In genomic region chr7:119849096-119849495, GRCm38 (mm10) we compare ENCODE assay signal across 8 mouse cellular contexts. TPM values are rescaled to one million over a fixed set of nuclear protein-coding genes. Genes with fewer than 3 reads are reported as not detected.
DNase-seq lines count a peak whose midpoint lies in the region; ATAC-seq and TF ChIP-seq lines count a peak whose summit lies in the region.
"Had no signal": no experiment of that assay in that cellular context is flagged by ENCODE, and none has a peak within 500 bp of the region (broad histone marks: within the 10 kb centered on the region; RNA-seq: fewer than 3 reads in every experiment).

No protein-coding gene starts in this region.

- no peaks in the 10 kb centered on the region for H3K27me3 ChIP-seq in MEL (ENCODE audit: control insufficient read depth in 1 of 2, insufficient read depth in 2 of 2, low read length in 2 of 2)
- no peaks in the 10 kb centered on the region for H3K27me3 ChIP-seq in embryonic facial prominence, embryonic 11.5 days (ENCODE audit: control insufficient read depth, insufficient read depth, low read length)
- H3K27me3 ChIP-seq: liver, embryonic 15.5 days had no signal

- TF ChIP-seq RAD21 in MEL (IDR thresholded peaks at IDR 0.05; ENCODE audit: low read depth, low read length), result peak; percentile 79

- peaks cover 10 to 16% of the 10 kb centered on the region in 2 experiments for H3K36me3 ChIP-seq in MEL (ENCODE audit: control insufficient read depth in 1 of 2, insufficient read depth in 2 of 2, low read length in 2 of 2)
- no peaks in the 10 kb centered on the region; the same call in 1 of the 2 replicates for H3K36me3 ChIP-seq in embryonic facial prominence, embryonic 11.5 days (replicated peaks; ENCODE audit: control insufficient read depth, insufficient read depth, low read depth, low read length)

- 4% methylated on average over 1 of the region's 1 CpGs for WGBS in embryonic facial prominence, embryonic 11.5 days

- no peak for ATAC-seq in embryonic facial prominence, embryonic 11.5 days (replicated peaks; ENCODE audit: insufficient number of reproducible peaks, low FRiP score, low TSS enrichment, low read depth)

- no peak for TF ChIP-seq EP300 in MEL (IDR thresholded peaks at IDR 0.05; ENCODE audit: low read depth in 1 of 2, low read length in 2 of 2)

- no peak for TF ChIP-seq POLR2A in MEL (IDR thresholded peaks at IDR 0.05; ENCODE audit: control insufficient read depth in 1 of 2, insufficient read depth in 1 of 2, low read depth in 1 of 2, low read length in 2 of 2, poor library complexity in 1 of 2)

- no peak overlapping the region for H3K4me2 ChIP-seq in embryonic facial prominence, embryonic 11.5 days (ENCODE audit: low read depth, low read length)
- H3K4me2 ChIP-seq: liver, embryonic 15.5 days had no signal

- DNase-seq in MEL (ENCODE audit: low read depth, low spot score), result peak; percentile 36
- peak; percentile 69 to 75 for DNase-seq in adrenal gland, postnatal 36 days
- peak; percentile 68 for DNase-seq in embryonic facial prominence, embryonic 11.5 days (ENCODE audit: low spot score)
- DNase-seq in heart, postnatal 10 days, result peak; percentile 64 to 85
- DNase-seq in layer of hippocampus, adult 8-10 months (ENCODE audit: low spot score in 2 of 2), result peak; percentile 25 to 74
- peak; percentile 83 for DNase-seq in lung, postnatal 14 days
- DNase-seq in right cerebral cortex, postnatal 4 days, result peak; percentile 81

- H3K27ac ChIP-seq in MEL (ENCODE audit: control insufficient read depth, low read depth, low read length), result no peak overlapping the region
- H3K27ac ChIP-seq in embryonic facial prominence, embryonic 11.5 days (replicated peaks; ENCODE audit: low read depth, low read length), result no peak overlapping the region
- H3K27ac ChIP-seq: liver, embryonic 15.5 days had no signal

- intact Hi-C loops in heart, postnatal 10 days (cut with DNase I), result loop anchor here (1.0 to 5.0 kb wide), 5 partner anchors 206 to 478 kb away; partner anchors contain the start of genes Abca14, Abca15 and Crym

- no peak overlapping the region for H3K9ac ChIP-seq in MEL (ENCODE audit: control insufficient read depth, low read depth, low read length, poor library complexity, severe bottlenecking)
- no peak overlapping the region for H3K9ac ChIP-seq in embryonic facial prominence, embryonic 11.5 days (replicated peaks; ENCODE audit: low read length)
- H3K9ac ChIP-seq: liver, embryonic 15.5 days had no signal

- TF ChIP-seq CTCF in MEL (IDR thresholded peaks at IDR 0.05 in 2 of 3, conservative IDR thresholded peaks at IDR 0.05 in 1 of 3; ENCODE audit: control insufficient read depth in 1 of 3, insufficient read depth in 1 of 3, low read depth in 2 of 3, low read length in 3 of 3, poor library complexity in 1 of 3, severe bottlenecking in 1 of 3), result peak; percentile 77 to 93 (median 82)

- no peaks in the 10 kb centered on the region for H3K9me3 ChIP-seq in MEL (replicated peaks; ENCODE audit: insufficient read depth, low read length)
- H3K9me3 ChIP-seq in embryonic facial prominence, embryonic 11.5 days (replicated peaks; ENCODE audit: control insufficient read depth, low read length), result no peaks in the 10 kb centered on the region
- H3K9me3 ChIP-seq: liver, embryonic 15.5 days had no signal

- no peaks in the 10 kb centered on the region for H3K79me2 ChIP-seq in MEL (ENCODE audit: control insufficient read depth, insufficient read depth, low read length, poor library complexity)

- H3K4me3 ChIP-seq in MEL (ENCODE audit: control insufficient read depth in 1 of 2, insufficient read depth in 1 of 2, low read depth in 2 of 2, low read length in 2 of 2), result no peak overlapping the region
- no peak overlapping the region for H3K4me3 ChIP-seq in embryonic facial prominence, embryonic 11.5 days (ENCODE audit: low read depth, low read length)
- H3K4me3 ChIP-seq: liver, embryonic 15.5 days had no signal

- peaks cover 6 to 12% of the 10 kb centered on the region in 2 experiments for H3K4me1 ChIP-seq in MEL (ENCODE audit: control insufficient read depth in 1 of 2, insufficient read depth in 2 of 2, low read length in 2 of 2)
- no peaks in the 10 kb centered on the region for H3K4me1 ChIP-seq in embryonic facial prominence, embryonic 11.5 days (ENCODE audit: control insufficient read depth, insufficient read depth, low read length)

TF ChIP-seq in MEL, 35 proteins besides CTCF, POLR2A, EP300 and RAD21:
- TF ChIP-seq ELF1 (IDR thresholded peaks at IDR 0.05; ENCODE audit: low read depth, low read length), result no peak
- peak; percentile 67 for TF ChIP-seq ZC3H11A (IDR thresholded peaks at IDR 0.05; ENCODE audit: low read depth, low read length)
- TF ChIP-seq GATA1 (IDR thresholded peaks at IDR 0.05; ENCODE audit: low read depth, low read length), result no peak
- peak; percentile 73 for TF ChIP-seq SMC3 (IDR thresholded peaks at IDR 0.05; ENCODE audit: low read depth, low read length)
- TF ChIP-seq MAX (IDR thresholded peaks at IDR 0.05; ENCODE audit: low read length), result no peak
- TF ChIP-seq CHD1 (IDR thresholded peaks at IDR 0.05; ENCODE audit: low read depth, low read length), result no peak
- no peak for TF ChIP-seq ZMIZ1 (IDR thresholded peaks at IDR 0.05; ENCODE audit: low read depth, low read length)
- TF ChIP-seq SIN3A (IDR thresholded peaks at IDR 0.05; ENCODE audit: low read length), result no peak
- TF ChIP-seq BHLHE40 (IDR thresholded peaks at IDR 0.05; ENCODE audit: borderline replicate concordance, low read depth, low read length), result no peak

RNA-seq across cellular contexts. Expression of gene Lyrm1, which starts 46.6 kb away (rescaled TPM):
- 2.1 and 4.0 TPM in 2 replicates for total RNA-seq in MEL (2012; rRNA removed)
- 1 to 10 TPM in 1 of 2 experiments, not detected in 1; 4.4 TPM for polyA plus RNA-seq in MEL (2012; ENCODE audit: insufficient read depth in 1 of 2, insufficient read length in 2 of 2, low read depth in 1 of 2, low replicate concordance in 2 of 2, missing spikeins in 1 of 2)
- total RNA-seq in adrenal gland, postnatal 36 days (2021), result 1 to 10 TPM; 6.4 to 7.3 TPM
- polyA plus RNA-seq in embryonic facial prominence, embryonic 11.5 days (2014; fragmentation: Nextera tagmentation; extraction: Ambion mirVana), result 11.0 and 12.3 TPM in 2 replicates
- total RNA-seq in heart, postnatal 10 days (2021), result 1 to 10 TPM; 6.6 to 7.6 TPM
- 10 to 100 TPM; 10.6 to 13.4 (median 10.9) TPM for total RNA-seq in layer of hippocampus, adult 8-10 months (2022)

RNA-seq across cellular contexts. Expression of gene Dcun1d3, which starts 47.0 kb away (rescaled TPM):
- total RNA-seq in MEL (2012; rRNA removed), result 2.5 and 3.3 TPM in 2 replicates
- polyA plus RNA-seq in MEL (2012; ENCODE audit: insufficient read depth in 1 of 2, insufficient read length in 2 of 2, low read depth in 1 of 2, low replicate concordance in 2 of 2, missing spikeins in 1 of 2), result 1 to 10 TPM in 1 of 2 experiments, not detected in 1; 5.6 TPM
- total RNA-seq in adrenal gland, postnatal 36 days (2021), result 10 to 100 TPM; 27.5 to 36.6 TPM
- polyA plus RNA-seq in embryonic facial prominence, embryonic 11.5 days (2014; fragmentation: Nextera tagmentation; extraction: Ambion mirVana), result 9.9 and 11.0 TPM in 2 replicates
- 10 to 100 TPM; 12.2 to 14.0 TPM for total RNA-seq in heart, postnatal 10 days (2021)
- total RNA-seq in layer of hippocampus, adult 8-10 months (2022), result 10 to 100 TPM; 19.6 to 42.2 (median 25.1) TPM

RNA-seq across cellular contexts. Expression of gene Eri2, which starts 55.2 kb away (rescaled TPM):
- total RNA-seq in MEL (2012; rRNA removed), result 9.4 and 10.6 TPM in 2 replicates
- 10 to 100 TPM in 1 of 2 experiments, not detected in 1; 11.0 TPM for polyA plus RNA-seq in MEL (2012; ENCODE audit: insufficient read depth in 1 of 2, insufficient read length in 2 of 2, low read depth in 1 of 2, low replicate concordance in 2 of 2, missing spikeins in 1 of 2)
- 1 to 10 TPM; 6.7 to 8.8 TPM for total RNA-seq in adrenal gland, postnatal 36 days (2021)
- 37.1 and 45.3 TPM in 2 replicates for polyA plus RNA-seq in embryonic facial prominence, embryonic 11.5 days (2014; fragmentation: Nextera tagmentation; extraction: Ambion mirVana)
- total RNA-seq in heart, postnatal 10 days (2021), result 1 to 10 TPM; 3.8 to 4.8 TPM
- 10 to 100 TPM in 1 of 4 experiments, 1 to 10 TPM in 3; 6.8 to 10.8 (median 8.9) TPM for total RNA-seq in layer of hippocampus, adult 8-10 months (2022)

RNA-seq across cellular contexts. Expression of gene Rexo5, which starts 55.3 kb away (rescaled TPM):
- total RNA-seq in MEL (2012; rRNA removed), result 10.9 and 11.7 TPM in 2 replicates
- polyA plus RNA-seq in MEL (2012; ENCODE audit: insufficient read depth in 1 of 2, insufficient read length in 2 of 2, low read depth in 1 of 2, low replicate concordance in 2 of 2, missing spikeins in 1 of 2), result 10 to 100 TPM in 1 of 2 experiments, not detected in 1; 18.3 TPM
- 1 to 10 TPM; 7.6 to 7.8 TPM for total RNA-seq in adrenal gland, postnatal 36 days (2021)
- polyA plus RNA-seq in embryonic facial prominence, embryonic 11.5 days (2014; fragmentation: Nextera tagmentation; extraction: Ambion mirVana), result 24.1 and 32.2 TPM in 2 replicates
- total RNA-seq in heart, postnatal 10 days (2021), result 1 to 10 TPM; 3.5 to 6.0 TPM
- total RNA-seq in layer of hippocampus, adult 8-10 months (2022), result 1 to 10 TPM in 3 of 4 experiments, under 1 TPM in 1; 0.60 to 2.1 (median 1.7) TPM
